Mouse (Mus musculus) heart, postnatal 0 days (tissue): Measurements from ENCODE around the gene Eda2r. TPM values are rescaled to one million over a fixed set of nuclear protein-coding genes. Genes with fewer than 3 reads are reported as not detected.

Experiments used
- ATAC-seq: fragments of 200-750 bp; cut with Nextera tagmentation; 2 replicates; pipeline ENCODE4 v1.8.0; 2017; ENCODE audit warnings: low read depth, moderate number of reproducible peaks, moderate library complexity; ENCODE audit not compliant: insufficient read depth
- DNase-seq: peaks from one replicate; pipeline ENCODE4 v3.0.0-alpha.2; 2016; ENCODE audit warnings: low spot score
- H3K27ac ChIP-seq: fragments of 300-500 bp; sonication (generic); 2 replicates; pipeline ENCODE4 v1.5.1; 2014; ENCODE audit warnings: low read depth, mild to moderate bottlenecking
- H3K27me3 ChIP-seq: fragments of 300-500 bp; sonication (generic); 2 replicates; pipeline ENCODE4 v1.6.1; 2014; ENCODE audit warnings: low read length, mixed read lengths; ENCODE audit not compliant: control insufficient read depth, insufficient read depth
- H3K36me3 ChIP-seq: fragments of 300-500 bp; sonication (generic); replicated peaks from 2 replicates; pipeline ENCODE4 v1.6.1; 2014; ENCODE audit warnings: low read length, mixed read lengths; ENCODE audit not compliant: control insufficient read depth, insufficient read depth
- H3K4me1 ChIP-seq: fragments of 300-500 bp; sonication (generic); 2 replicates; pipeline ENCODE4 v1.6.1; 2014; ENCODE audit warnings: antibody characterized with exemption; ENCODE audit not compliant: control insufficient read depth, insufficient read depth
- H3K4me2 ChIP-seq: fragments of 300-500 bp; sonication (generic); 2 replicates; pipeline ENCODE4 v1.6.1; 2014; ENCODE audit warnings: low read depth, mild to moderate bottlenecking, low read length, moderate library complexity
- H3K4me3 ChIP-seq: fragments of 300-500 bp; sonication (generic); 2 replicates; pipeline ENCODE4 v1.5.1; 2014; ENCODE audit warnings: low read depth, low read length
- H3K9ac ChIP-seq: fragments of 300-500 bp; sonication (generic); replicated peaks from 2 replicates; pipeline ENCODE4 v1.6.1; 2014; ENCODE audit warnings: low read depth, low read length, mixed read lengths
- H3K9me3 ChIP-seq: fragments of 300-500 bp; sonication (generic); replicated peaks from 2 replicates; pipeline ENCODE4 v1.6.1; 2016; ENCODE audit warnings: low read length; ENCODE audit not compliant: control insufficient read depth
- CTCF ChIP-seq: IDR thresholded peaks from 2 replicates; pipeline ENCODE4 v1.5.1; 2016; ENCODE audit warnings: antibody characterized with exemption, control low read depth, low read depth
- EP300 ChIP-seq: IDR thresholded peaks from 2 replicates; pipeline ENCODE4 v1.6.1; 2016; ENCODE audit warnings: antibody characterized with exemption, low read depth
- WGBS: fragments of 180-500 bp; shearing (Covaris S2); extraction: QIAGEN DNeasy Blood & Tissue Kit; methylation state at CpG from one replicate; pipeline ENCODE4 v1.1.7; 2014; 5-methylcytosine and 5-hydroxymethylcytosine counted together
- polyA plus RNA-seq: library from polyadenylated mRNA; unstranded; fragments of >200 nt; fragmentation: Nextera tagmentation; extraction: Ambion mirVana; gene quantifications from 2 replicates; pipeline ENCODE4 v1.2.1, GENCODE M21; 2015
- total RNA-seq: library from RNA; depleted of rRNA; stranded (reverse); fragments of >200 nt; gene quantifications from 2 replicates; pipeline ENCODE4 v1.2.3, GENCODE M21; 2014; ENCODE audit warnings: low replicate concordance; rRNA removed

Gene Eda2r
- total RNA-seq (2.0 and 2.4 TPM in 2 replicates), polyA plus RNA-seq (1.7 and 1.8 TPM in 2 replicates)

DNA sequence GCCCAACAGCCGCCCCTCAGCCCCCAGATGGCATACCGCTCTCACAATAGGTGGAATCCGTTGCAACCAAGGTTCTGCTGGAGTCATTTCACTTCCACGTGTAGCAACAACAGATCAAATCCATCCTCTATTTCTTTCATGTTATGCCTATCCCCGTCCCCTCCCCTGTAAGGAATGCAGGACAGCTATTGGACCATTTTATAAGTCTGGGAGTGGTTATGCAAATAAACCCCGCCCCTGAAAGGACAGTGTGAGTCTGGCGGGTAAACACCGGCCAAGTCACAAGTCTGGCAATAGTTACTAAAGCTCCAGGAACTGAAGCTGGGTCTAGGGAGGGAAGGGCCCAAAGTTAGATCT is at the start of gene Eda2r:
Eda2r (minus strand) TSS at position 152 of the 357 bp plus-strand sequence.
- no peaks in the 10 kb centered on the region for H3K4me1 ChIP-seq
- no peaks in the 10 kb centered on the region for H3K9me3 ChIP-seq
- H3K27me3 ChIP-seq: no peaks in the 10 kb centered on the region
- WGBS: 16% methylated on average over 8 of the region's 8 CpGs
- ATAC-seq: peak; percentile 91
- H3K9ac ChIP-seq: no peak within 1 kb of the TSS
- peak within 1 kb of the TSS; percentile 56 for H3K27ac ChIP-seq
- peak; percentile 77 for DNase-seq
- no peaks in the 10 kb centered on the region for H3K36me3 ChIP-seq
- H3K4me3 ChIP-seq: peak within 1 kb of the TSS; percentile 28
- H3K4me2 ChIP-seq: peak within 1 kb of the TSS; percentile 45
- TF ChIP-seq EP300 (no peak), CTCF (no peak)

- H3K9me3 ChIP-seq: no peaks in the 10 kb centered on the region
- DNase-seq (no peak), ATAC-seq (no peak)
- WGBS: 71% methylated on average over 2 of the region's 2 CpGs
- no peak overlapping the region for H3K4me2 ChIP-seq
- no peaks in the 10 kb centered on the region for H3K27me3 ChIP-seq
- H3K27ac ChIP-seq: no peak overlapping the region
- H3K36me3 ChIP-seq: no peaks in the 10 kb centered on the region
- no peak for TF ChIP-seq EP300
- TF ChIP-seq CTCF: no peak
- no peak overlapping the region for H3K4me3 ChIP-seq
- H3K9ac ChIP-seq: no peak overlapping the region
- H3K4me1 ChIP-seq: no peaks in the 10 kb centered on the region
Measured at GRCm38 (mm10) chrX:97397872-97398271, 20.9 kb upstream of the Eda2r start.

- Histone ChIP-seq H3K4me1 (no peaks in the 10 kb centered on the region), H3K4me2 (no peak overlapping the region), H3K27ac (no peak overlapping the region), H3K9ac (no peak overlapping the region), H3K27me3 (no peaks in the 10 kb centered on the region), H3K4me3 (no peak overlapping the region), H3K9me3 (no peaks in the 10 kb centered on the region), H3K36me3 (no peaks in the 10 kb centered on the region)
- TF ChIP-seq EP300 (no peak), CTCF (no peak)
- DNase-seq (no peak), ATAC-seq (no peak)
- 52% methylated on average over 1 of the region's 1 CpGs for WGBS
Measured at GRCm38 (mm10) chrX:97378076-97378475, 1.1 kb upstream of the Eda2r start.

DNA sequence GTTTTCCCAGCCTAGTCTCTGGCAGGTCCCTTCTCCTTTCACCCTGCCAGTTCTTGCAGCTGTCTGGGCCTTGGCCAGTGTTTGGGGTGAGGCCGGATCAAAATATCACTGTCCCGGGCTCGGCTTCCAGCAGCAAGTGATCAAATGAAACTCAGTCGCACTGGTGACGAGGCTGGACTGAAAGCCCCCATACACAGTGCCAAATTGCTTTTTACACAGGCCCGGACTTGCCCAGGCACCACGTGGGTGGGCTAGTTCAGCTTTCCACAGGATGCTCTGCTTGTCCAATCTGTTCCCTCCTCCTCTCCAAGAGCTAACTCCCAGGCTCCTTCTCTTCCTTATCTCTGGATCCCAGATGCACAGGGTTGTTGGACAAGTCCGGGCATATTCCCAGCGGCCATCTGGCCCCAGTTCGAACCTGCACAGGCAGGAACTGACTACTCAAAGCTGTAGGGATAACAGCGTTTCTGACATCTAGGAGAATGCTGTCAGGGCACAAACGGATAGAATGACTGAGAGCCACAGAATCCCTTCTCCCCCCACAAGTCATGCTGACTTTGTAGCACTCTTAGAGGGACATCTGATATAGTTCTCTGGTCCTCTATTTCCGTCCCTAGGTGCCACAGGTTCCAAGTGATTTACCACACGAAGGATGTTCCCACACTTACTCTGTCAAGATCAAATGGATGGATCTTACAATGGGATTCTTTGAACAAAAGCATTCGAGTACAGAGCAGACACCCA is 523 bp downstream of the Eda2r start:
- TF ChIP-seq CTCF (no peak), EP300 (no peak)
- peak overlapping the region; percentile 28 for H3K4me3 ChIP-seq
- H3K27ac ChIP-seq: peak overlapping the region; percentile 56
- WGBS: 18% methylated on average over 15 of the region's 15 CpGs
- H3K9me3 ChIP-seq: no peaks in the 10 kb centered on the region
- H3K9ac ChIP-seq: no peak overlapping the region
- no peaks in the 10 kb centered on the region for H3K27me3 ChIP-seq
- peak; percentile 57 for DNase-seq
- H3K36me3 ChIP-seq: no peaks in the 10 kb centered on the region
- peak; percentile 82 for ATAC-seq
- peak overlapping the region; percentile 45 for H3K4me2 ChIP-seq
- H3K4me1 ChIP-seq: no peaks in the 10 kb centered on the region

- H3K4me2 ChIP-seq: no peak overlapping the region
- H3K9ac ChIP-seq: no peak overlapping the region
- DNase-seq (no peak), ATAC-seq (no peak)
- H3K36me3 ChIP-seq: no peaks in the 10 kb centered on the region
- no peaks in the 10 kb centered on the region for H3K4me1 ChIP-seq
- no peak overlapping the region for H3K27ac ChIP-seq
- no peaks in the 10 kb centered on the region for H3K27me3 ChIP-seq
- WGBS: 49% methylated on average over 2 of the region's 2 CpGs
- H3K4me3 ChIP-seq: no peak overlapping the region
- TF ChIP-seq EP300 (no peak), CTCF (no peak)
- no peaks in the 10 kb centered on the region for H3K9me3 ChIP-seq
Measured at GRCm38 (mm10) chrX:97372826-97373225, 4.2 kb downstream of the Eda2r start.

- 56% methylated on average over 1 of the region's 1 CpGs for WGBS
- Histone ChIP-seq H3K9me3 (no peaks in the 10 kb centered on the region), H3K4me1 (no peaks in the 10 kb centered on the region)
Measured at GRCm38 (mm10) chrX:97369206-97369605, 7.8 kb downstream of the Eda2r start.

More at GRCm38 (mm10) chrX:97369206-97369605, 7.8 kb downstream of the Eda2r start:
- no peak overlapping the region for H3K4me2 ChIP-seq
- H3K4me3 ChIP-seq: no peak overlapping the region
- H3K9ac ChIP-seq: no peak overlapping the region
- no peaks in the 10 kb centered on the region for H3K27me3 ChIP-seq
- DNase-seq: no peak
- no peak for ATAC-seq
- H3K36me3 ChIP-seq: no peaks in the 10 kb centered on the region
- TF ChIP-seq CTCF: no peak
- TF ChIP-seq EP300: no peak
- H3K27ac ChIP-seq: no peak overlapping the region
